Mouse (Mus musculus) heart, postnatal 0 days (tissue): Measurements from ENCODE around the gene Prdm13.

Experiments
- CTCF ChIP-seq: IDR thresholded peaks from 2 replicates; pipeline ENCODE4 v1.5.1; 2016; ENCODE audit warnings: antibody characterized with exemption, control low read depth, low read depth
- EP300 ChIP-seq: IDR thresholded peaks from 2 replicates; pipeline ENCODE4 v1.6.1; 2016; ENCODE audit warnings: antibody characterized with exemption, low read depth

DNA sequence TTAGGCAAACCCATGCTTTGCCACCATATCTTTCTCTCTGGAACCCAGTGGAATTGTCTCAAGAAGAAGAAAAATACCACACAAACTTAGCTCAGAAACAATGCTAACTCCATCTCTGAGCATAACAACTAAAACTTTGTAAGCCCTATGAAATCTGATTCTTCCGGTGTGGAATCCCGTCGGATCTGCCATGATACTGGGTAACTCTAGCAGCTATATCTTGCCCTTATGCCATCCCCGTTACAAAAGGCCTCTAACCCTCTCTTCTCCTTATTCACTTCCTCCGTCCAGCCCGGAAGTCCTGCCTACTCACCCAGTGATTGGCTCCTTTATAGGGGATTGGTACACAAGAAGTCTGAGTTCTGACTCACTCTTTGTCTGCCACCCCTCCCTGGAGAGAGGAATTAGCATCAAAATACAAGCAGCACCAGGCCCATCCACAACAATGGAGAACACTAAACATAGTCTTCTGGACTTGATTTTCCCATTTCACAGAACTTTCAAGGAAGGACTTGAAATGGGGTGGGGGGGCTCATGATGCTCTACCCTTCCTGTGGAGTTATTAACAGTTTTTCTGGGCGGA, 37.1 kb upstream of the Prdm13 start:
- TF ChIP-seq CTCF (no peak), EP300 (no peak)
